Mouse (Mus musculus) heart, postnatal 0 days (tissue): ENCODE data around the gene Aloxe3. TPM values are rescaled to one million over a fixed set of nuclear protein-coding genes. Genes with fewer than 3 reads are reported as not detected.

Experiments
- ATAC-seq: fragments of 200-750 bp; cut with Nextera tagmentation; 2 replicates; pipeline ENCODE4 v1.8.0; 2017; ENCODE audit warnings: low read depth, moderate number of reproducible peaks, moderate library complexity; ENCODE audit not compliant: insufficient read depth
- DNase-seq: peaks from one replicate; pipeline ENCODE4 v3.0.0-alpha.2; 2016; ENCODE audit warnings: low spot score
- H3K27ac ChIP-seq: fragments of 300-500 bp; sonication (generic); 2 replicates; pipeline ENCODE4 v1.5.1; 2014; ENCODE audit warnings: low read depth, mild to moderate bottlenecking
- H3K27me3 ChIP-seq: fragments of 300-500 bp; sonication (generic); 2 replicates; pipeline ENCODE4 v1.6.1; 2014; ENCODE audit warnings: low read length, mixed read lengths; ENCODE audit not compliant: control insufficient read depth, insufficient read depth
- H3K36me3 ChIP-seq: fragments of 300-500 bp; sonication (generic); replicated peaks from 2 replicates; pipeline ENCODE4 v1.6.1; 2014; ENCODE audit warnings: low read length, mixed read lengths; ENCODE audit not compliant: control insufficient read depth, insufficient read depth
- H3K4me1 ChIP-seq: fragments of 300-500 bp; sonication (generic); 2 replicates; pipeline ENCODE4 v1.6.1; 2014; ENCODE audit warnings: antibody characterized with exemption; ENCODE audit not compliant: control insufficient read depth, insufficient read depth
- H3K4me2 ChIP-seq: fragments of 300-500 bp; sonication (generic); 2 replicates; pipeline ENCODE4 v1.6.1; 2014; ENCODE audit warnings: low read depth, mild to moderate bottlenecking, low read length, moderate library complexity
- H3K4me3 ChIP-seq: fragments of 300-500 bp; sonication (generic); 2 replicates; pipeline ENCODE4 v1.5.1; 2014; ENCODE audit warnings: low read depth, low read length
- H3K9ac ChIP-seq: fragments of 300-500 bp; sonication (generic); replicated peaks from 2 replicates; pipeline ENCODE4 v1.6.1; 2014; ENCODE audit warnings: low read depth, low read length, mixed read lengths
- H3K9me3 ChIP-seq: fragments of 300-500 bp; sonication (generic); replicated peaks from 2 replicates; pipeline ENCODE4 v1.6.1; 2016; ENCODE audit warnings: low read length; ENCODE audit not compliant: control insufficient read depth
- CTCF ChIP-seq: IDR thresholded peaks from 2 replicates; pipeline ENCODE4 v1.5.1; 2016; ENCODE audit warnings: antibody characterized with exemption, control low read depth, low read depth
- EP300 ChIP-seq: IDR thresholded peaks from 2 replicates; pipeline ENCODE4 v1.6.1; 2016; ENCODE audit warnings: antibody characterized with exemption, low read depth
- WGBS: fragments of 180-500 bp; shearing (Covaris S2); extraction: QIAGEN DNeasy Blood & Tissue Kit; methylation state at CpG from one replicate; pipeline ENCODE4 v1.1.7; 2014; 5-methylcytosine and 5-hydroxymethylcytosine counted together
- polyA plus RNA-seq: library from polyadenylated mRNA; unstranded; fragments of >200 nt; fragmentation: Nextera tagmentation; extraction: Ambion mirVana; gene quantifications from 2 replicates; pipeline ENCODE4 v1.2.1, GENCODE M21; 2015
- total RNA-seq: library from RNA; depleted of rRNA; stranded (reverse); fragments of >200 nt; gene quantifications from 2 replicates; pipeline ENCODE4 v1.2.3, GENCODE M21; 2014; ENCODE audit warnings: low replicate concordance

Gene Aloxe3
- total and polyA plus RNA-seq, 2 experiments from 2014 or later, result not detected

- no peak for TF ChIP-seq CTCF
- no peak for TF ChIP-seq EP300
- 3% methylated on average over 21 of the region's 21 CpGs for WGBS
- Histone ChIP-seq H3K27ac (peak overlapping the region; percentile 41), H3K27me3 (no peaks in the 10 kb centered on the region), H3K4me1 (0 out of 2 replicates have a peak, but pooled peaks cover 13% of the 10 kb centered on the region), H3K9me3 (no peaks in the 10 kb centered on the region), H3K4me2 (peak overlapping the region; percentile 62), H3K36me3 (peaks cover 39% of the 10 kb centered on the region), H3K9ac (peak overlapping the region; percentile 44; the same call in 1 of the 2 replicates), H3K4me3 (peak overlapping the region; percentile 44)
- DNase-seq (no peak), ATAC-seq (no peak)
Observed at GRCm38 (mm10) chr11:69111051-69111810, 14.5 kb upstream of the Aloxe3 start.

DNA sequence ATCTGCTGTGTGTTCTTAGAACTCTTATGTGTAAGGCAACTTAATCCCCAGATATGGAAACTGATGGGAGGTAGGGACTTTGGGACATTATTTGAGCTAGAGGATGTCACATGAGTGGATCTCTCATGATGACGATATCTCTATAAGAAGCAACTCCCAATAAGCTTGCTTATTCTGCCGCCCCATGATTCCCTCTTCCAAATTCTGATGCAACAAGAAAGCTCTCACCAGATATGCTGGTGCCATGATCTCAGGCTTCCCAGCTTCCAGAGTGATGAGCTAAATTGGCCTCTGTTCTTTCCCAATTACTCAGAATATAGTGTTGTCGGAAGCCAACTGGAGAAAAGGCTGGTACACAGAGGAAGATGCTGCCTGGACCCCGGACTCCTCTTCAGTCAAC lies 13.8 kb upstream of the Aloxe3 start:
- Histone ChIP-seq H3K4me2 (no peak overlapping the region), H3K9me3 (no peaks in the 10 kb centered on the region), H3K27me3 (no peaks in the 10 kb centered on the region), H3K36me3 (peaks cover 32% of the 10 kb centered on the region), H3K4me3 (no peak overlapping the region), H3K4me1 (0 out of 2 replicates have a peak, but pooled peaks cover 13% of the 10 kb centered on the region), H3K27ac (peak overlapping the region; percentile 41; the same call in 1 of the 2 replicates), H3K9ac (no peak overlapping the region)
- TF ChIP-seq EP300 (no peak), CTCF (no peak)
- ATAC-seq (no peak), DNase-seq (peak; percentile 60)
- 40% methylated on average over 4 of the region's 4 CpGs for WGBS

GRCm38 (mm10) chr11:69114018-69114417 lies 11.7 kb upstream of the Aloxe3 start:
- Histone ChIP-seq H3K4me3 (no peak overlapping the region), H3K4me2 (no peak overlapping the region), H3K27me3 (no peaks in the 10 kb centered on the region), H3K9ac (no peak overlapping the region), H3K36me3 (peaks cover 11% of the 10 kb centered on the region), H3K9me3 (no peaks in the 10 kb centered on the region), H3K27ac (no peak overlapping the region), H3K4me1 (peaks cover 19% of the 10 kb centered on the region; the same call in 1 of the 2 replicates)
- ATAC-seq (no peak), DNase-seq (no peak)
- TF ChIP-seq CTCF (no peak), EP300 (no peak)
- WGBS, result 51% methylated on average over 3 of the region's 3 CpGs

DNA sequence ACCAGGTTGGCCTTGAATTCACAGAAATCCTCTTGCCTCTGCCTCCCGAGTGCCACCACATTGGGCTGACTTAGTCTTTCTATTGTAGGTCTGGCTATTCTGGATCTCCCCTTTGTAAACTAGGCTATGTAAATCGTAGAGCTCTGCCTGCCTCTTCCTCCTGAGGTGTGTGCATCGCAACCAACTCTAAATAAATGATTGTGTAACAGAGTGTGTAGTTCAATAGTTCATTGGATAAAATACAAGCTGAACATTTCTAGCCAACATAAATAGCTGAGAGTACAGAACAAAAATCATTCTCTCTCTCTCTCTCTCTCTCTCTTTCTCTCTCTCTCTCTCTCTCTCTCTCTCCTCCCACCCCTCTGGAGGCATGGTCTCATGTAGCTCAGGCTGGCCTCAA lies 11.1 kb upstream of the Aloxe3 start:
- no peaks in the 10 kb centered on the region for H3K27me3 ChIP-seq
- peaks cover 22% of the 10 kb centered on the region; the same call in 1 of the 2 replicates for H3K4me1 ChIP-seq
- no peak overlapping the region for H3K9ac ChIP-seq
- H3K36me3 ChIP-seq, result peaks cover 5% of the 10 kb centered on the region
- ATAC-seq (no peak), DNase-seq (no peak)
- no peaks in the 10 kb centered on the region for H3K9me3 ChIP-seq
- no peak overlapping the region for H3K27ac ChIP-seq
- H3K4me3 ChIP-seq, result no peak overlapping the region
- no peak for TF ChIP-seq CTCF
- no peak for TF ChIP-seq EP300
- 80% methylated on average over 3 of the region's 3 CpGs for WGBS
- no peak overlapping the region for H3K4me2 ChIP-seq

DNA sequence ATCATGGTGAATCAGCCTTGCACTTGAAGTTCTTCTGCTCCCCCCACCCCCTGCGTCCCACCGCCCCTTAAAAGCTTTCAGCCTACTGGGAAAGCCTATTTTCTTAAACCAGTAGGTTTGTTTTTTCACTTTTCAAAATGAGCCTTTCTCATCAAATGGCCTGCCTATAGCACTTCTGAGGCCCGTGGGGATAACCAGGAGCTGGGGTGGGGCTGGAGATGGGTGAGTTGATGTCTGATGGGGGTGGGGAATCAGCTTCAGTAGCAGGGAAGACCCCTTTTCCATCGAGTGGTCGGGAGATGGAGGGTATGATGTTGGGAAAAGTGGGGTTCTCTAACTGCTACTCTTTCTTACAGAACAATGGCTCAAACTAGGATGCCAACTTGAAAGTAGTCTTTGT lies 8.9 kb upstream of the Aloxe3 start:
- Histone ChIP-seq H3K4me3 (no peak overlapping the region), H3K4me2 (no peak overlapping the region), H3K36me3 (no peaks in the 10 kb centered on the region), H3K27ac (no peak overlapping the region), H3K4me1 (peaks cover 29% of the 10 kb centered on the region), H3K27me3 (no peaks in the 10 kb centered on the region), H3K9ac (no peak overlapping the region), H3K9me3 (no peaks in the 10 kb centered on the region)
- no peak for ATAC-seq
- no peak for TF ChIP-seq EP300
- TF ChIP-seq CTCF, result no peak
- WGBS, result 51% methylated on average over 5 of the region's 5 CpGs
- DNase-seq, result no peak
